Mouse (Mus musculus) heart, embryonic 11.5 days (tissue): ENCODE results near the gene Tyw5. TPM values are rescaled to one million over a fixed set of nuclear protein-coding genes. Genes with fewer than 3 reads are reported as not detected.

ENCODE experiments used
- ATAC-seq: fragments of 200-750 bp; cut with Nextera tagmentation; replicated peaks from 2 replicates; pipeline ENCODE4 v1.8.0; 2017; ENCODE audit warnings: moderate library complexity; ENCODE audit not compliant: insufficient number of reproducible peaks, low FRiP score, low TSS enrichment
- H3K27ac ChIP-seq: fragments of 300-500 bp; sonication (generic); 2 replicates; pipeline ENCODE4 v1.5.1; 2014; ENCODE audit warnings: mild to moderate bottlenecking, low read depth, low read length
- H3K27me3 ChIP-seq: fragments of 300-500 bp; sonication (generic); 2 replicates; pipeline ENCODE4 v1.6.1; 2014; ENCODE audit warnings: mild to moderate bottlenecking, low read length, mixed read lengths; ENCODE audit not compliant: control insufficient read depth, insufficient read depth
- H3K36me3 ChIP-seq: fragments of 300-500 bp; sonication (generic); 2 replicates; pipeline ENCODE4 v1.6.1; 2014; ENCODE audit warnings: mild to moderate bottlenecking, low read length, moderate library complexity, mixed read lengths; ENCODE audit not compliant: control insufficient read depth, insufficient read depth
- H3K4me1 ChIP-seq: fragments of 300-500 bp; sonication (generic); 2 replicates; pipeline ENCODE4 v1.6.1; 2014; ENCODE audit warnings: low read length; ENCODE audit not compliant: control insufficient read depth, insufficient read depth
- H3K4me2 ChIP-seq: fragments of 300-500 bp; sonication (generic); 2 replicates; pipeline ENCODE4 v1.6.1; 2014; ENCODE audit warnings: mild to moderate bottlenecking, moderate library complexity
- H3K4me3 ChIP-seq: fragments of 300-500 bp; sonication (generic); 2 replicates; pipeline ENCODE4 v1.5.1; 2014; ENCODE audit warnings: low read depth, low read length
- H3K9ac ChIP-seq: fragments of 300-500 bp; sonication (generic); 2 replicates; pipeline ENCODE4 v1.6.1; 2014; ENCODE audit warnings: mild to moderate bottlenecking, low read depth, low read length, moderate library complexity
- H3K9me3 ChIP-seq: fragments of 300-500 bp; sonication (generic); replicated peaks from 2 replicates; pipeline ENCODE4 v1.6.1; 2016; ENCODE audit warnings: low read length; ENCODE audit not compliant: control insufficient read depth
- WGBS: fragments of 180-500 bp; shearing (Covaris S2); extraction: QIAGEN DNeasy Blood & Tissue Kit; methylation state at CpG from one replicate; pipeline ENCODE4 v1.1.7; 2014; ENCODE audit not compliant: insufficient replicate concordance; 5-methylcytosine and 5-hydroxymethylcytosine counted together
- polyA plus RNA-seq: library from polyadenylated mRNA; unstranded; fragments of >200 nt; fragmentation: Nextera tagmentation; extraction: Ambion mirVana; gene quantifications from 2 replicates; pipeline ENCODE4 v1.2.1, GENCODE M21; 2014

The Tyw5 gene
- polyA plus RNA-seq, result 24.5 and 25.8 TPM in 2 replicates

DNA sequence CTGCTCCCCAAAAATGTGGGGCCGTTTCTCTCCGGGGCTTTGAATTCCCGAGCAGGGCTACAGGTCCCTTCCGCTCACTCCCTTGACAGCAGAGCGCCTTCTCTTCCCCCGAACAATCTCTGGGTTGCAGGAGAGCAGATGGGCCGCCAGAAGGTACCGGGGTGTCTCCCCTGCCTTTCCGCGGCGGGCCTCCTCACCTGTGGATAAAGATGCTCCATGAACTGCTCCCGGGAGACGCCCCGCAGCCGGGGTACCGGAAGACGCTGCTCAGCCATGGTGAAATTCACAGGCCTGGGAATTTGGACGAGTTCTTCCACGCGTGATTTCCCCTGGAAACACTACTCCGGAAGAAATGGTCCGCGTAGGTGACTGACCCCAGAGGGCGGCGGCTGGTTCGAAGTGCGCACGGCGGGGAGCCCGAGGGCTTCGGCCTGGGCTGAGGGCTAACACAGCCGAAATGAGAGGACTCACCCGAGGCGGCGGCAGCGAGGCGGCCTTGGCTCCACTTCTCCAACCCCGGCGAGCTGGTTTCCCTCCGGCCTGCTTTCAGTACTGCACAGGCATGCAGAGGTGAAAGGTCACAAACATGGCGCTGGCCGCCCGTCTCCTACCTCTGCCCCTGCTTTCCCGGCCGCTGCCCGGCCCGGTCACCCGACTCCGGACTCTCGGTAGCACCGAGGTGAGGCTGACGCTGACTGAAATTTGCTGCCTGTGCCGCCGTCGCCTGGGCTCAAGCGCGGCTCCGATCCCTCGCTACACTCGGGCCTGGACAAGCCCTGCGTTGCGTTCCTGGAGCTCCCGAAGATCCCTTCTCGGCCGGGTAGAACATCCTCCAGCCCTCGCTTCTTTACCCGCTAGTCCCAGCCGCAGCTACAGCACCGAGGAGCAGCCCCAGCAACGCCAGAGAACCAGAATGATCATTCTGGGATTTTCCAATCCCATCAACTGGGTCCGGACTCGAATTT, at the start of gene Tyw5, which contains the start of gene Maip1:
Gene Tyw5, minus strand, starts transcription at position 915 of the 965 bp plus-strand sequence.
Gene Maip1, plus strand, starts transcription at position 142 of the 965 bp plus-strand sequence.
- Histone ChIP-seq H3K4me1 (peaks cover 14% of the 10 kb centered on the region), H3K9me3 (no peaks in the 10 kb centered on the region), H3K27me3 (no peaks in the 10 kb centered on the region), H3K4me2 (peak within 1 kb of the TSS; percentile 82), H3K4me3 (peak within 1 kb of the TSS; percentile 80), H3K27ac (peak within 1 kb of the TSS; percentile 97), H3K36me3 (no peaks in the 10 kb centered on the region), H3K9ac (peak within 1 kb of the TSS; percentile 98)
- WGBS, result 1% methylated on average over 72 of the region's 72 CpGs
- ATAC-seq, result peak; percentile 88

DNA sequence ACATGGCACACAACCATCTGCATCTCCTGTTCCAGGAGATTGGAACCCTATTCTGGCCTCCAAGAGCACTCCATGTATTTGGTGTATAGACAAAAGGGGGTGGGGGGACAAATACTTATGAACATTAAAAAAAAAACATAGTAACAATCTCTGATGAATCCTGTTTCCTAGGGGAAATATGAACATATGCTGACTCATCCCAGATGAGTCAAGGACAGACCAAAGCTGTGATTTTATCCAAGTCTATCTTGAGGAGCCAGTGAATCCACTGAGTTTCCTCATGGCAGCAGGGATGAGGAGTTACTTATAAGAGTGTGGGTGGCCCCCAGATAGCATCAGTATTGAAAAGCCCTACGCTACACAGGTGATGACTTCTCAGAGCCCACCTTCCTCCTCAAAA, 43.3 kb upstream of the Tyw5 start:
- H3K27ac ChIP-seq, result no peak overlapping the region
- H3K4me3 ChIP-seq, result no peak overlapping the region
- no peak overlapping the region for H3K9ac ChIP-seq
- no peaks in the 10 kb centered on the region for H3K36me3 ChIP-seq
- no peaks in the 10 kb centered on the region for H3K4me1 ChIP-seq
- no peaks in the 10 kb centered on the region for H3K9me3 ChIP-seq
- no peak for ATAC-seq
- H3K4me2 ChIP-seq, result no peak overlapping the region
- 86% methylated on average over 1 of the region's 1 CpGs for WGBS
- H3K27me3 ChIP-seq, result no peaks in the 10 kb centered on the region

GRCm38 (mm10) chr1:57445679-57446078, 38.8 kb upstream of the Tyw5 start:
- Histone ChIP-seq H3K4me2 (no peak overlapping the region), H3K4me1 (no peaks in the 10 kb centered on the region), H3K4me3 (no peak overlapping the region), H3K9ac (no peak overlapping the region), H3K27ac (no peak overlapping the region), H3K27me3 (no peaks in the 10 kb centered on the region), H3K36me3 (no peaks in the 10 kb centered on the region), H3K9me3 (no peaks in the 10 kb centered on the region)
- ATAC-seq, result no peak
- 74% methylated on average over 10 of the region's 10 CpGs for WGBS

GRCm38 (mm10) chr1:57440771-57441170, 33.9 kb upstream of the Tyw5 start:
- Histone ChIP-seq H3K36me3 (no peaks in the 10 kb centered on the region), H3K9ac (no peak overlapping the region), H3K4me3 (no peak overlapping the region), H3K4me2 (no peak overlapping the region), H3K4me1 (peaks cover 7% of the 10 kb centered on the region; the same call in 1 of the 2 replicates), H3K9me3 (no peaks in the 10 kb centered on the region), H3K27me3 (no peaks in the 10 kb centered on the region), H3K27ac (no peak overlapping the region)
- ATAC-seq, result no peak
- 40% methylated on average over 4 of the region's 4 CpGs for whole genome bisulfite sequencing

GRCm38 (mm10) chr1:57439026-57439425, 32.1 kb upstream of the Tyw5 start:
- Histone ChIP-seq H3K4me2 (no peak overlapping the region), H3K9me3 (no peaks in the 10 kb centered on the region), H3K36me3 (no peaks in the 10 kb centered on the region), H3K4me3 (no peak overlapping the region), H3K27ac (no peak overlapping the region), H3K27me3 (no peaks in the 10 kb centered on the region), H3K4me1 (peaks cover 7% of the 10 kb centered on the region; the same call in 1 of the 2 replicates), H3K9ac (no peak overlapping the region)
- 78% methylated on average over 6 of the region's 6 CpGs for WGBS
- ATAC-seq, result no peak

GRCm38 (mm10) chr1:57436954-57437353, 30.1 kb upstream of the Tyw5 start:
- Histone ChIP-seq H3K36me3 (no peaks in the 10 kb centered on the region), H3K9ac (peak overlapping the region; percentile 49; the same call in 1 of the 2 replicates), H3K4me1 (peaks cover 7% of the 10 kb centered on the region; the same call in 1 of the 2 replicates), H3K4me2 (peak overlapping the region; percentile 52), H3K27ac (peak overlapping the region; percentile 85), H3K27me3 (no peaks in the 10 kb centered on the region), H3K4me3 (peak overlapping the region; percentile 6; the same call in 1 of the 2 replicates), H3K9me3 (no peaks in the 10 kb centered on the region)
- peak; percentile 75 for ATAC-seq
- 30% methylated on average over 9 of the region's 9 CpGs for WGBS

GRCm38 (mm10) chr1:57436408-57436807, 29.5 kb upstream of the Tyw5 start:
- peak overlapping the region; percentile 85 for H3K27ac ChIP-seq
- peak overlapping the region; percentile 52 for H3K4me2 ChIP-seq
- no peaks in the 10 kb centered on the region for H3K9me3 ChIP-seq
- WGBS, result 28% methylated on average over 9 of the region's 9 CpGs
- no peak for ATAC-seq
- peak overlapping the region; percentile 6; the same call in 1 of the 2 replicates for H3K4me3 ChIP-seq
- peak overlapping the region; percentile 49; the same call in 1 of the 2 replicates for H3K9ac ChIP-seq
- H3K36me3 ChIP-seq, result no peaks in the 10 kb centered on the region
- peaks cover 7% of the 10 kb centered on the region; the same call in 1 of the 2 replicates for H3K4me1 ChIP-seq
- H3K27me3 ChIP-seq, result no peaks in the 10 kb centered on the region

DNA sequence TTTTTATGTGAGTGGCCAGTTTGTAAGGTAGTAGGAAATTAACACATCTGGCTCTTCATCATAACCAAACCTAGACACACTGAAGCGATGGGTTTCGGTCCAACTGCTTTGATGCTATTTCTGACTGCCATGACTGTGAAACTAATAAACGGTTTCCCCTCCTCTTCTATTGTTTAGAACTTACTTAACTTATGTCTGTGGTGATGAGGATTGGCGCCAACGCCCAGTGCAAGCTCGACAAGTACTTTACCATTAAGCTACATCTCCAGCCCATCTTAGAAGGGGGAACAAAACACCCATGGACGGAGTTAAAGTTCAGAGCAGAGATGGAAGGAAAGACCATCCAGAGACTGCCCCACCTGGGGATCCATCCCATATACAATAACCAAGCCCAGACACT, 26.2 kb upstream of the Tyw5 start:
- H3K4me3 ChIP-seq, result no peak overlapping the region
- WGBS, result 86% methylated on average over 7 of the region's 7 CpGs
- H3K36me3 ChIP-seq, result no peaks in the 10 kb centered on the region
- no peaks in the 10 kb centered on the region for H3K27me3 ChIP-seq
- no peak for ATAC-seq
- no peaks in the 10 kb centered on the region for H3K9me3 ChIP-seq
- H3K27ac ChIP-seq, result no peak overlapping the region
- H3K4me1 ChIP-seq, result 0 out of 2 replicates have a peak, but pooled peaks cover 3% of the 10 kb centered on the region
- no peak overlapping the region for H3K4me2 ChIP-seq
- H3K9ac ChIP-seq, result no peak overlapping the region
